19 mouse cellular contexts compared by ENCODE assay signal in the genomic region with DNA sequence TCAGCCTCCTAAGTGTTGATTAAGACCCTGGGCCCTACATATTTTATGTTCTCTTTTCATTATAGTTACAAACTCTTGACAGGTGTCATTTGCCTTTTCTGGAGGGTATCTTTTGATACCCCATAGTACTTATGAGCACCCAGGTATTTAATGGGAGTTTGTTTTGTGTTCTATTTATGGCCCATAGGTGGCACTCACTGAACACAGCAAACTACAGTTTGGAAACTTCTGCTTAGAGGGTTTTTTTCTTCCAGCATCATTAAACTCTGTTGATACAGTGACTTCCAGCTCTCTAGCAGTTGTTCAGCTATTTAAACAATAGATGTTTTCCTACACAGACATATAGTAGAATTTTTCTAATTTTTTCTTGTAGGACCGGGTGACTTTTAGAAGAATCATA. TPM values are rescaled to one million over a fixed set of nuclear protein-coding genes. Genes with fewer than 3 reads are reported as not detected.
DNase-seq lines count a peak whose midpoint lies in the region; ATAC-seq and TF ChIP-seq lines count a peak whose summit lies in the region.
"Had no signal": no experiment of that assay in that cellular context is flagged by ENCODE, and none has a peak within 500 bp of the region (broad histone marks: within the 10 kb centered on the region; RNA-seq: fewer than 3 reads in every experiment).

No protein-coding gene starts in this region.

- no peak for TF ChIP-seq EP300 in liver, embryonic 14.5 days (IDR thresholded peaks at IDR 0.05; ENCODE audit: low read depth)

- no peak overlapping the region for H3K9ac ChIP-seq in forebrain, postnatal 0 days
- H3K9ac ChIP-seq in forebrain, embryonic 11.5 days (ENCODE audit: low read length) = no peak overlapping the region
- no peak overlapping the region for H3K9ac ChIP-seq in liver, embryonic 14.5 days (replicated peaks)
- no peak overlapping the region for H3K9ac ChIP-seq in liver, embryonic 12.5 days
- H3K9ac ChIP-seq: hindbrain, embryonic 13.5 days; limb, embryonic 12.5 days; lung, embryonic 15.5 days; neural tube, embryonic 12.5 days had no signal

- no peak for DNase-seq in forebrain, postnatal 0 days
- no peak for DNase-seq in forebrain, embryonic 11.5 days (ENCODE audit: low spot score)
- DNase-seq in liver, embryonic 14.5 days (ENCODE audit: low read depth in 3 of 3, low spot score in 3 of 3) = no peak
- DNase-seq in naive thymus-derived CD4-positive, alpha-beta T cell, adult 2 months (ENCODE audit: low read depth) = peak; percentile 32
- DNase-seq in adrenal gland, adult 18-20 months (ENCODE audit: low spot score in 2 of 2) = no peak
- DNase-seq: cerebellum, adult 18-20 months; gastrocnemius, postnatal 14 days; kidney, postnatal 10 days; layer of hippocampus, postnatal 36 days had no signal

- H3K4me3 ChIP-seq in forebrain, postnatal 0 days (ENCODE audit: low read depth, low read length) = no peak overlapping the region
- H3K4me3 ChIP-seq in forebrain, embryonic 11.5 days (ENCODE audit: low read depth, low read length) = no peak overlapping the region
- H3K4me3 ChIP-seq in liver, embryonic 14.5 days (ENCODE audit: insufficient read depth in 1 of 2, low read depth in 2 of 2, low read length in 2 of 2) = no peak overlapping the region
- H3K4me3 ChIP-seq in liver, embryonic 12.5 days = no peak overlapping the region
- H3K4me3 ChIP-seq in E14TG2a.4 (replicated peaks; ENCODE audit: low read length) = no peak overlapping the region
- H3K4me3 ChIP-seq: embryonic facial prominence, embryonic 10.5 days; forebrain, embryonic 10.5 days; hindbrain, embryonic 13.5 days; limb, embryonic 12.5 days; lung, embryonic 15.5 days; midbrain, embryonic 10.5 days; neural tube, embryonic 12.5 days had no signal

- H3K4me2 ChIP-seq in forebrain, postnatal 0 days (ENCODE audit: low read depth) = no peak overlapping the region
- H3K4me2 ChIP-seq in forebrain, embryonic 11.5 days (ENCODE audit: low read depth, low read length, severe bottlenecking) = no peak overlapping the region
- H3K4me2 ChIP-seq in liver, embryonic 14.5 days (ENCODE audit: low read depth) = no peak overlapping the region
- H3K4me2 ChIP-seq in liver, embryonic 12.5 days = no peak overlapping the region
- H3K4me2 ChIP-seq: hindbrain, embryonic 13.5 days; limb, embryonic 12.5 days; lung, embryonic 15.5 days; neural tube, embryonic 12.5 days had no signal

- H3K27me3 ChIP-seq in forebrain, postnatal 0 days (ENCODE audit: insufficient read depth, low read length) = no peaks in the 10 kb centered on the region
- no peaks in the 10 kb centered on the region for H3K27me3 ChIP-seq in forebrain, embryonic 11.5 days (ENCODE audit: control insufficient read depth, insufficient read depth, low read length)
- no peaks in the 10 kb centered on the region for H3K27me3 ChIP-seq in liver, embryonic 14.5 days (ENCODE audit: control insufficient read depth, insufficient read depth, low read length)
- H3K27me3 ChIP-seq in liver, embryonic 12.5 days (replicated peaks) = no peaks in the 10 kb centered on the region
- no peaks in the 10 kb centered on the region for H3K27me3 ChIP-seq in E14TG2a.4 (ENCODE audit: insufficient read depth, low read length)
- H3K27me3 ChIP-seq: hindbrain, embryonic 13.5 days; limb, embryonic 12.5 days; lung, embryonic 15.5 days; neural tube, embryonic 12.5 days had no signal

- WGBS in forebrain, postnatal 0 days = 84% methylated on average over 1 of the region's 1 CpGs
- 94% methylated on average over 1 of the region's 1 CpGs for WGBS in forebrain, embryonic 11.5 days
- WGBS in liver, embryonic 14.5 days (ENCODE audit: insufficient replicate concordance) = 66% methylated on average over 1 of the region's 1 CpGs
- 70% methylated on average over 1 of the region's 1 CpGs for WGBS in liver, embryonic 12.5 days (ENCODE audit: insufficient replicate concordance)

- H3K9me3 ChIP-seq in forebrain, postnatal 0 days (ENCODE audit: low read length) = no peaks in the 10 kb centered on the region
- H3K9me3 ChIP-seq in forebrain, embryonic 11.5 days (ENCODE audit: control insufficient read depth, low read length) = no peaks in the 10 kb centered on the region
- no peaks in the 10 kb centered on the region for H3K9me3 ChIP-seq in liver, embryonic 14.5 days (ENCODE audit: control insufficient read depth, low read length)
- H3K9me3 ChIP-seq in liver, embryonic 12.5 days (replicated peaks) = no peaks in the 10 kb centered on the region
- H3K9me3 ChIP-seq in E14TG2a.4 (ENCODE audit: low read length) = no peaks in the 10 kb centered on the region
- H3K9me3 ChIP-seq: embryonic facial prominence, embryonic 10.5 days; forebrain, embryonic 10.5 days; hindbrain, embryonic 13.5 days; limb, embryonic 12.5 days; lung, embryonic 15.5 days; midbrain, embryonic 10.5 days; neural tube, embryonic 12.5 days had no signal

- no peaks in the 10 kb centered on the region for H3K4me1 ChIP-seq in forebrain, postnatal 0 days (ENCODE audit: insufficient read depth)
- no peaks in the 10 kb centered on the region for H3K4me1 ChIP-seq in forebrain, embryonic 11.5 days (replicated peaks; ENCODE audit: control insufficient read depth, insufficient read depth, low read length)
- no peaks in the 10 kb centered on the region for H3K4me1 ChIP-seq in liver, embryonic 14.5 days (replicated peaks; ENCODE audit: control insufficient read depth in 2 of 2, insufficient read depth in 2 of 2, low read length in 1 of 2)
- no peaks in the 10 kb centered on the region for H3K4me1 ChIP-seq in liver, embryonic 12.5 days
- no peaks in the 10 kb centered on the region for H3K4me1 ChIP-seq in E14TG2a.4 (replicated peaks; ENCODE audit: low read depth, low read length)
- H3K4me1 ChIP-seq: embryonic facial prominence, embryonic 10.5 days; forebrain, embryonic 10.5 days; hindbrain, embryonic 13.5 days; limb, embryonic 12.5 days; lung, embryonic 15.5 days; neural tube, embryonic 12.5 days had no signal

- peak; percentile 53 for TF ChIP-seq CTCF in forebrain, postnatal 0 days (IDR thresholded peaks at IDR 0.05; ENCODE audit: low read depth)
- peak; percentile 40; the same call in 1 of the 2 replicates for TF ChIP-seq CTCF in liver, embryonic 14.5 days (IDR thresholded peaks at IDR 0.05; ENCODE audit: low read depth)
- TF ChIP-seq CTCF in E14TG2a.4 (conservative IDR thresholded peaks at IDR 0.05; ENCODE audit: low read length) = peak; percentile 29

- H3K36me3 ChIP-seq in forebrain, postnatal 0 days (ENCODE audit: insufficient read depth) = peaks cover 44% of the 10 kb centered on the region
- no peaks in the 10 kb centered on the region; the same call in 1 of the 2 replicates for H3K36me3 ChIP-seq in forebrain, embryonic 11.5 days (ENCODE audit: control insufficient read depth, insufficient read depth, low read length)
- no peaks in the 10 kb centered on the region for H3K36me3 ChIP-seq in liver, embryonic 14.5 days (replicated peaks; ENCODE audit: control insufficient read depth, insufficient read depth, low read depth)
- H3K36me3 ChIP-seq in liver, embryonic 12.5 days = peaks cover 40% of the 10 kb centered on the region
- H3K36me3 ChIP-seq in E14TG2a.4 (ENCODE audit: insufficient read depth, low read length) = peaks cover 36% of the 10 kb centered on the region

- no peak for ATAC-seq in forebrain, postnatal 0 days
- ATAC-seq in forebrain, embryonic 11.5 days (replicated peaks; ENCODE audit: low FRiP score) = no peak
- no peak for ATAC-seq in liver, embryonic 14.5 days (ENCODE audit: insufficient read depth)
- no peak for ATAC-seq in liver, embryonic 12.5 days
- ATAC-seq in granulocyte monocyte progenitor cell, adult 5-6 weeks (replicated peaks; ENCODE audit: poor library complexity, severe bottlenecking) = no peak

- H3K27ac ChIP-seq in forebrain, postnatal 0 days (ENCODE audit: low read depth, low read length) = no peak overlapping the region
- H3K27ac ChIP-seq in forebrain, embryonic 11.5 days (ENCODE audit: low read depth, low read length) = no peak overlapping the region
- H3K27ac ChIP-seq in liver, embryonic 14.5 days = no peak overlapping the region
- H3K27ac ChIP-seq in liver, embryonic 12.5 days = no peak overlapping the region
- H3K27ac ChIP-seq: embryonic facial prominence, embryonic 10.5 days; forebrain, embryonic 10.5 days; hindbrain, embryonic 13.5 days; limb, embryonic 12.5 days; lung, embryonic 15.5 days; midbrain, embryonic 10.5 days; neural tube, embryonic 12.5 days had no signal

RNA-seq across cellular contexts. Expression of gene Ip6k2, which starts 43.5 kb away (rescaled TPM):
- 136 and 140 TPM in 2 replicates for total RNA-seq in forebrain, postnatal 0 days (2014; rRNA removed)
- 218 and 226 TPM in 2 replicates for polyA plus RNA-seq in forebrain, postnatal 0 days (2015; fragmentation: Nextera tagmentation; extraction: Ambion mirVana)
- polyA plus RNA-seq in forebrain, embryonic 11.5 days (2014; fragmentation: Nextera tagmentation; extraction: Ambion mirVana) = 96.6 and 108 TPM in 2 replicates
- 27.7 and 29.2 TPM in 2 replicates for polyA plus RNA-seq in liver, embryonic 14.5 days (2012; rRNA removed)
- 10.4 and 11.7 TPM in 2 replicates for polyA plus RNA-seq in liver, embryonic 14.5 days (2014; fragmentation: Nextera tagmentation; extraction: Ambion mirVana)
- 15.7 and 20.3 TPM in 2 replicates for polyA plus RNA-seq in liver, embryonic 12.5 days (2016; fragmentation: Nextera tagmentation; extraction: Ambion mirVana)
- 100 to 1,000 TPM in 1 of 2 experiments, 10 to 100 TPM in 1; 76.8 to 101 TPM for total RNA-seq in adrenal gland, adult 18-20 months (2021)
- total RNA-seq in granulocyte monocyte progenitor cell, adult 5-6 weeks (2014; fragmentation: Nextera tagmentation) = 24.3 and 25.5 TPM in 2 replicates
- 34.4 and 35.8 TPM in 2 replicates for total RNA-seq in granulocyte monocyte progenitor cell, adult 5-6 weeks (2017)

RNA-seq across cellular contexts. Expression of gene Prkar2a, which starts 50.9 kb away (rescaled TPM):
- 81.2 and 104 TPM in 2 replicates for total RNA-seq in forebrain, postnatal 0 days (2014; rRNA removed)
- polyA plus RNA-seq in forebrain, postnatal 0 days (2015; fragmentation: Nextera tagmentation; extraction: Ambion mirVana) = 23.0 and 34.3 TPM in 2 replicates
- 54.1 and 56.8 TPM in 2 replicates for polyA plus RNA-seq in forebrain, embryonic 11.5 days (2014; fragmentation: Nextera tagmentation; extraction: Ambion mirVana)
- polyA plus RNA-seq in liver, embryonic 14.5 days (2012; rRNA removed) = 5.0 and 6.4 TPM in 2 replicates
- polyA plus RNA-seq in liver, embryonic 14.5 days (2014; fragmentation: Nextera tagmentation; extraction: Ambion mirVana) = 9.9 and 10.1 TPM in 2 replicates
- polyA plus RNA-seq in liver, embryonic 12.5 days (2016; fragmentation: Nextera tagmentation; extraction: Ambion mirVana) = 15.5 and 17.5 TPM in 2 replicates
- total RNA-seq in adrenal gland, adult 18-20 months (2021) = 10 to 100 TPM; 33.1 to 43.5 TPM
- 22.8 and 22.9 TPM in 2 replicates for total RNA-seq in granulocyte monocyte progenitor cell, adult 5-6 weeks (2014; fragmentation: Nextera tagmentation)
- total RNA-seq in granulocyte monocyte progenitor cell, adult 5-6 weeks (2017) = 28.6 and 37.8 TPM in 2 replicates
